Mouse (Mus musculus) CH12.LX (cell line): ENCODE results near the gene Palm. TPM values are rescaled to one million over a fixed set of nuclear protein-coding genes. Genes with fewer than 3 reads are reported as not detected.

ENCODE experiments used
- DNase-seq: peaks from one replicate; pipeline ENCODE4 v3.0.0-alpha.2; 2013; ENCODE audit errors: extremely low read depth
- H3K27ac ChIP-seq: 2 replicates; pipeline ENCODE4 v1.5.1; 2012; ENCODE audit warnings: low read depth, mild to moderate bottlenecking, control low read depth, moderate library complexity; ENCODE audit not compliant: insufficient read depth
- H3K27me3 ChIP-seq: replicated peaks from 2 replicates; pipeline ENCODE3; 2012; ENCODE audit warnings: inconsistent platforms
- H3K36me3 ChIP-seq, 2 experiments: replicated peaks in 1 of 2; 2 replicates each; pipeline versions ENCODE3 to v1.6.1; 2012; ENCODE audit warnings: inconsistent platforms in 1 of 2, low read length in 1 of 2, mild to moderate bottlenecking in 1 of 2, mixed read lengths in 1 of 2, moderate library complexity in 1 of 2; ENCODE audit not compliant: control insufficient read depth in 1 of 2, insufficient read depth in 1 of 2
- H3K4me1 ChIP-seq, 2 experiments: 2 replicates each; pipeline ENCODE4 v1.6.1; 2012; ENCODE audit warnings: inconsistent platforms in 1 of 2, moderate library complexity in 1 of 2; ENCODE audit not compliant: insufficient read depth in 2 of 2, control insufficient read depth in 1 of 2
- H3K4me2 ChIP-seq: 2 replicates; pipeline ENCODE4 v1.6.1; 2012; ENCODE audit warnings: low read depth, mild to moderate bottlenecking, control low read depth; ENCODE audit not compliant: poor library complexity, insufficient read depth, severe bottlenecking
- H3K4me3 ChIP-seq, 3 experiments: fragments of 150-350 bp in 1 of 3; sonication (generic) in 1 of 3; replicated peaks in 1 of 3; 2 replicates each; pipeline versions ENCODE3 to v1.5.1; 2011 to 2012; ENCODE audit warnings: low read depth in 2 of 3, low read length in 2 of 3, mild to moderate bottlenecking in 2 of 3, moderate library complexity in 2 of 3, control low read depth in 1 of 3, improper control_type of control experiment in 1 of 3, inconsistent platforms in 1 of 3, mixed read lengths in 1 of 3; ENCODE audit not compliant: poor library complexity in 1 of 3
- H3K79me2 ChIP-seq: replicated peaks from 2 replicates; pipeline ENCODE4 v1.6.1; 2012; ENCODE audit warnings: mild to moderate bottlenecking, moderate library complexity; ENCODE audit not compliant: control insufficient read depth, poor library complexity, insufficient read depth, severe bottlenecking; ENCODE audit errors: extremely low read depth
- H3K9ac ChIP-seq: 2 replicates; pipeline ENCODE4 v1.6.1; 2012; ENCODE audit warnings: low read depth, mild to moderate bottlenecking, control low read depth, moderate library complexity; ENCODE audit not compliant: insufficient read depth
- H3K9me3 ChIP-seq: replicated peaks from 2 replicates; pipeline ENCODE3; 2012; ENCODE audit warnings: low read length, inconsistent platforms, mixed read lengths
- BHLHE40 ChIP-seq: IDR thresholded peaks from 2 replicates; pipeline ENCODE4 v1.6.1; 2011; ENCODE audit warnings: mild to moderate bottlenecking, low read depth, low read length, improper control_type of control experiment
- ELF1 ChIP-seq: IDR thresholded peaks from 2 replicates; pipeline ENCODE4 v1.6.1; 2014; ENCODE audit warnings: low read depth, mild to moderate bottlenecking, inconsistent platforms, low read length, improper control_type of control experiment
- GABPA ChIP-seq: IDR thresholded peaks from 2 replicates; pipeline ENCODE4 v1.6.1; 2012; ENCODE audit warnings: low read depth, low read length, improper control_type of control experiment, inconsistent platforms; ENCODE audit not compliant: insufficient replicate concordance
- HCFC1 ChIP-seq: IDR thresholded peaks from 2 replicates; pipeline ENCODE4 v1.6.1; 2012; ENCODE audit warnings: low read depth, mild to moderate bottlenecking, inconsistent platforms, low read length, improper control_type of control experiment
- MAZ ChIP-seq: IDR thresholded peaks from 2 replicates; pipeline ENCODE4 v1.6.1; 2012; ENCODE audit warnings: low read depth, mild to moderate bottlenecking, inconsistent platforms, low read length, improper control_type of control experiment, moderate library complexity
- MXI1 ChIP-seq: IDR thresholded peaks from 2 replicates; pipeline ENCODE4 v1.6.1; 2011; ENCODE audit warnings: mild to moderate bottlenecking, low read depth, low read length, improper control_type of control experiment
- MYC ChIP-seq: IDR thresholded peaks from 2 replicates; pipeline ENCODE4 v1.6.1; 2011; ENCODE audit warnings: low read depth, mild to moderate bottlenecking, improper control_type of control experiment, low read length
- NELFE ChIP-seq: IDR thresholded peaks from 2 replicates; pipeline ENCODE4 v1.6.1; 2011; ENCODE audit warnings: low read depth, low read length, improper control_type of control experiment
- PAX5 ChIP-seq: IDR thresholded peaks from 2 replicates; pipeline ENCODE4 v1.6.1; 2012; ENCODE audit warnings: low read length, inconsistent platforms, mixed read lengths
- POLR2AphosphoS2 ChIP-seq: IDR thresholded peaks from 2 replicates; pipeline ENCODE4 v1.6.1; 2011; ENCODE audit warnings: low read depth, low read length, improper control_type of control experiment
- RAD21 ChIP-seq: IDR thresholded peaks from 2 replicates; pipeline ENCODE4 v1.6.1; 2011; ENCODE audit warnings: low read depth, mild to moderate bottlenecking, low read length, improper control_type of control experiment, moderate library complexity
- RCOR1 ChIP-seq: conservative IDR thresholded peaks from 2 replicates; pipeline ENCODE4 v1.6.1; 2012; ENCODE audit warnings: low read depth, mild to moderate bottlenecking, inconsistent platforms, low read length, improper control_type of control experiment
- SIN3A ChIP-seq: IDR thresholded peaks from 2 replicates; pipeline ENCODE4 v1.6.1; 2012; ENCODE audit warnings: low read length, improper control_type of control experiment, inconsistent platforms
- TBP ChIP-seq: conservative IDR thresholded peaks from 2 replicates; pipeline ENCODE4 v1.6.1; 2011; ENCODE audit warnings: low read depth, low read length, improper control_type of control experiment
- USF1 ChIP-seq: IDR thresholded peaks from 2 replicates; pipeline ENCODE4 v1.6.1; 2014; ENCODE audit warnings: low read depth, mild to moderate bottlenecking, inconsistent platforms, low read length, improper control_type of control experiment
- ZC3H11A ChIP-seq: IDR thresholded peaks from 2 replicates; pipeline ENCODE4 v1.6.1; 2012; ENCODE audit warnings: low read depth, mild to moderate bottlenecking, inconsistent platforms, low read length, improper control_type of control experiment
- ZMIZ1 ChIP-seq: IDR thresholded peaks from 2 replicates; pipeline ENCODE4 v1.6.1; 2012; ENCODE audit warnings: low read depth, mild to moderate bottlenecking, inconsistent platforms, low read length, improper control_type of control experiment
- ZNF384 ChIP-seq: IDR thresholded peaks from 2 replicates; pipeline ENCODE4 v1.6.1; 2012; ENCODE audit warnings: low read depth, low read length, improper control_type of control experiment, inconsistent platforms
- dilution Hi-C: fragments of 300-500 bp; cut with MboI; formaldehyde crosslinking; loops from 2 replicates; pipeline ENCODE4 v1.14.3; 2020; ENCODE audit warnings: low sequenced_read_pairs; ENCODE audit not compliant: extremely low pct_unique_long_range_greater_than_20kb, extremely low pct_ligation_motif_present
- in situ Hi-C: fragments of 300-500 bp; cut with MboI; formaldehyde crosslinking; loops from 3 replicates; pipeline ENCODE4 v1.14.3; 2019; ENCODE audit warnings: low sequenced_read_pairs, low pct_ligation_motif_present, low pct_unique_long_range_greater_than_20kb, mixed read lengths
- polyA plus RNA-seq: library from polyadenylated mRNA; unstranded; fragments of >175 nt; gene quantifications from 2 replicates; pipeline ENCODE4 v1.2.1, GENCODE M21; 2012; ENCODE audit warnings: low read depth; ENCODE audit not compliant: insufficient read length
- total RNA-seq, 2 experiments: library from RNA; depleted of rRNA; stranded (reverse); fragments of 300-350 nt in 1 of 2; fragments of >200 nt in 1 of 2; gene quantifications; 2 replicates each; pipeline ENCODE4 v1.2.3; 2012 to 2014

Gene Palm
- total and polyA plus RNA-seq, 3 experiments, result 0.78 to 5.3 (median 2.5) TPM

DNA sequence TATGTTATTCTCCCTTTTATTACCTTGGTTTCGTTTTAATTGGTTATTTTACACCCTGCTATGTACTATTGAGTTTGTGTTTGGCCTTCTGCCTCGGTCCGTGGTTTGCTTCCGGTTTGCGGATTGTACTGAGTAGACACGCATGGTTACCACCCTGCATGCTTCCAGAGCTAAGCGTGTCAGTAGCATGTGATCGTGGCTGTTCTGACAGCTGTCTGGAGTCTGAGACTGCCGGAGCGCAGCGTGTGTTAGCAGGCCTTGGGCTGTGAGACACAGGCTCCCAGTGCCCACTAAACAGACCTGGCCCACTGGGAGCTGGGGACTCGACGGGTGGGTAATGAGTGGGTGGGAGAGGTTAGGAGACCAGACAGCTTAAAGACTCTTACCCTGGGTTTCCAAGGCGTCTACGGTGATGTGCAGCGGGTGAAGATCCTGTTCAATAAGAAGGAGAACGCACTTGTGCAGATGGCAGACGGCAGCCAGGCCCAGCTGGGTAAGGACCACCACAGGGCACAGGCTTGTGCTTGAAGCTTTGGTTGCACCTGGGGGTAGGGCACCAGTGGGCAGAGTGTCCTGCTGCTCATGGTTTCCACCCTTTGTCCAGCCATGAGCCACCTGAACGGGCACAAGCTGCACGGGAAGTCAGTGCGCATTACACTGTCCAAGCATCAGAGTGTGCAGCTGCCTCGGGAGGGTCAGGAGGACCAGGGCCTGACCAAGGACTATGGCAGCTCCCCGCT is 68.8 kb downstream of the Palm start:
- no peak overlapping the region for H3K9ac ChIP-seq
- H3K27me3 ChIP-seq, result no peaks in the 10 kb centered on the region
- H3K79me2 ChIP-seq, result peaks cover 34% of the 10 kb centered on the region
- no peak overlapping the region for H3K4me2 ChIP-seq
- peaks cover 74 to 91% of the 10 kb centered on the region in 2 experiments for H3K36me3 ChIP-seq
- in situ Hi-C loops (no loop called here), dilution Hi-C loops (no loop called here)
- no peak overlapping the region for H3K27ac ChIP-seq
- peaks cover 13 to 17% of the 10 kb centered on the region in 2 experiments for H3K4me1 ChIP-seq
- H3K4me3 ChIP-seq, result no peak overlapping the region
- DNase-seq, result no peak
- TF ChIP-seq BHLHE40 (no peak), POLR2AphosphoS2 (peak; percentile 81; the same call in 1 of the 2 replicates)
- no peaks in the 10 kb centered on the region for H3K9me3 ChIP-seq

DNA sequence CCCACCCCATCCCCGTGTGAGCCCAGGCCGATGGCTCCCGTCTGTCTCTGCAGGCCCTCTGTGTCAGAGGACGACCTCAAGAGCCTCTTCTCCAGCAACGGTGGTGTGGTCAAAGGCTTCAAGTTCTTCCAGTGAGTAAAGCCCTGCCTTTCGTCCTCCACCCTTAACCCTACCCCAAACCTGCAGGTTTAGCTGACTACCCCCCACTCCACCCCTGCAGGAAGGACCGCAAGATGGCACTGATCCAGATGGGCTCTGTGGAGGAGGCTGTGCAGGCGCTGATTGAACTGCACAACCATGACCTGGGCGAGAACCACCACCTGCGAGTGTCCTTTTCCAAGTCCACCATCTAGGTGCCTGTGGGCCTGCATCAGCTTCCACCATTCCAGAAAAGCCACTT is 69.6 kb downstream of the Palm start:
- Histone ChIP-seq H3K9me3 (no peaks in the 10 kb centered on the region), H3K9ac (no peak overlapping the region), H3K36me3 (peaks cover 67 to 87% of the 10 kb centered on the region in 2 experiments), H3K79me2 (peaks cover 27% of the 10 kb centered on the region), H3K4me3 (no peak overlapping the region), H3K4me1 (peaks cover 6 to 10% of the 10 kb centered on the region in 2 experiments), H3K27ac (no peak overlapping the region), H3K27me3 (no peaks in the 10 kb centered on the region), H3K4me2 (no peak overlapping the region)
- in situ Hi-C loops, result no loop called here
- TF ChIP-seq HCFC1 (no peak), ZC3H11A (no peak), NELFE (no peak), ZNF384 (no peak), RAD21 (no peak), ELF1 (no peak), GABPA (no peak)
- dilution Hi-C loops, result no loop called here
- DNase-seq, result no peak

DNA sequence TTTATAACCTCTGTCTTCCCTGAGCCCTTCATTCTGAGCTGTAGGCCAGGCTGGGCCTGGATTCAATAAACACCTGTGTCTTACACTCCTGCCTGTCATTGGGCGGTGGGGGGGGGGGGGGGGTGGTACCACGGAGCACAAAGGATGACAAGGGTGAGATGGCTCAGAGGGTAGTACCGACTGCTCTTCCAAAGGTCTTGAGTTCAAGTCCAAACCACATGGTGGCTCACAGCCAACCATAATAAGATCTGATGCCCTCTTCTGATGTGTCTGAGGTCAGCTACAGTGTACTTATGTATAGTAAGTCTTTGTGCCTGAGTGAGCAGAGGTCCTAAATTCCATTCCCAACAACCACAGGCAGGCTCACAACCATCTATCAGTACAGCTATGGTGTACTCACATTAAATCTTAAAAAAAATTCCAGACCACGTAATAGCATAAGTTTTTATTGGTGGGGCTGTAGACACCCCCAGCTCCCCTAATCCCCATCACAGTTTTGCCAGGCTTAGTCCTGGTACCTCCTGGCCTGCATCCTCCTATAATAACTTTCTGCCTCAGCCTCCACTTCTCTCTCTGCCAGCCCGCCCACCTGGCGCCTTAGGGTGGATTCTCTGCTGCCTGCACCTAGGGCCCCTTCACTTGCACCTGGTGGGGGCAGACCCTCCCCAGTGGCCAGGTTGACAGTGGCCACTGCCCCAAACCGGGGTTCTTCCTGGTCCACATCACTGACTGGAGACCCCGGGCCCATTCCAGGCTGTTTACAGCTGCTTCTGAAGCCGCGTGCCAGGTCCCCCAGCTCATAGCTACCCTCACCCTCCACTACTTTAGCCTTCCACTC is 71.2 kb downstream of the Palm start:
- no peak overlapping the region for H3K27ac ChIP-seq
- no peak overlapping the region for H3K4me3 ChIP-seq
- no peaks in the 10 kb centered on the region for H3K9me3 ChIP-seq
- in situ Hi-C loops (no loop called here), dilution Hi-C loops (no loop called here)
- H3K36me3 ChIP-seq, result peaks cover 50 to 75% of the 10 kb centered on the region in 2 experiments
- DNase-seq, result no peak
- no peak overlapping the region for H3K9ac ChIP-seq
- no peaks in the 10 kb centered on the region for H3K27me3 ChIP-seq
- H3K4me1 ChIP-seq, result peaks cover 0 to 5% of the 10 kb centered on the region in 2 experiments; a peak in 1 of 4 replicates
- no peak for TF ChIP-seq TBP
- no peak for TF ChIP-seq GABPA
- TF ChIP-seq SIN3A, result 0 out of 2 replicates have a peak, but pooled peaks have one; percentile 52
- no peak for TF ChIP-seq MYC
- 0 out of 2 replicates have a peak, but pooled peaks have one; percentile 65 for TF ChIP-seq RCOR1
- TF ChIP-seq PAX5, result no peak
- TF ChIP-seq ZMIZ1, result peak; percentile 77
- no peak for TF ChIP-seq USF1
- 0 out of 2 replicates have a peak, but pooled peaks have one; percentile 32 for TF ChIP-seq MXI1
- TF ChIP-seq MAZ, result no peak
- TF ChIP-seq NELFE, result 0 out of 2 replicates have a peak, but pooled peaks have one; percentile 18
- H3K4me2 ChIP-seq, result no peak overlapping the region
- peaks cover 11% of the 10 kb centered on the region for H3K79me2 ChIP-seq
